Comparison of ENCODE assay signal across 8 mouse cellular contexts in the genomic region with DNA sequence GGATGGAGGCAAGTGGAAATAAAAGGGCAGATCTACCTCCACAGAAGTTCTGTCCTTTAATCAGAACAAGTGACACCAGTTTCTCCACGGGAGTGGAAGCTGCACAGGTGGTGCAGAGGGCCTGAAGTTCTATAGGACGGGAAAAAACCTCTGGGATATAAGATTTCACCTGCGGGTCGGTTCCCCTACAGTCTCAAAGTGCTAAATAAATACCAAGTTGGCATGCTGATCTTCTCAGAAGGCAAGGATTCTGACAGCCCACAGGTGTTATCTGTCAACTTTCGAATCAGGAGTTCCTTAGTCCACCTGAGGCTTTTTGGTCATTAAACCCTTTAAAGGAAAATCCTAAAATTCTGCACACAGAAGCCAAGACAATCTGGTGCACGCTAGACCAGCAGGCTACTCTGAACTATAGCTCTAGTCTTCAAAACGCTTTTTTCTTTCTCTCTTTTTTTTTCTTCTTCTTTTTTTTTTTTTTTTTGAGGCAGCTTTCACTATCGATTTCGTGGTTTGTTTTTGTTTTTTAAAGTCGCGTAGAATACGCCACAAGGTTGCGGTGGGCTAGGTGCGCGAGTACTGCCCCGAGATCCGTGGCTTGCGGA. TPM values are rescaled to one million over a fixed set of nuclear protein-coding genes. Genes with fewer than 3 reads are reported as not detected.
DNase-seq lines count a peak whose midpoint lies in the region; ATAC-seq and TF ChIP-seq lines count a peak whose summit lies in the region.

No protein-coding gene starts in this region.

- H3K36me3 ChIP-seq in liver, adult 2 months (ENCODE audit: control insufficient read depth, insufficient read depth, low read length): no peaks in the 10 kb centered on the region
- H3K36me3 ChIP-seq in heart, embryonic 10.5 days: no peaks in the 10 kb centered on the region
- no peaks in the 10 kb centered on the region for H3K36me3 ChIP-seq in limb, embryonic 10.5 days
- H3K36me3 ChIP-seq in neural tube, embryonic 14.5 days (ENCODE audit: control insufficient read depth, insufficient read depth, low read length): no peaks in the 10 kb centered on the region

- peaks cover 3% of the 10 kb centered on the region; the same call in 1 of the 2 replicates for H3K79me2 ChIP-seq in liver, adult 2 months (ENCODE audit: control insufficient read depth, insufficient read depth, low read length)

- DNase-seq in liver, adult 2 months (ENCODE audit: extremely low read depth, low read depth, low spot score): peak; percentile 43
- DNase-seq in liver: no peak
- peak; percentile 27 for DNase-seq in cerebellum, adult 8-10 months
- no peak for DNase-seq in heart, embryonic 10.5 days (ENCODE audit: low spot score)
- DNase-seq in limb, embryonic 10.5 days (ENCODE audit: low spot score): peak; percentile 30
- DNase-seq in right cerebral cortex, postnatal 36 days (ENCODE audit: low spot score in 2 of 2): no peak
- DNase-seq in right cerebral cortex, postnatal 10 days (ENCODE audit: low spot score in 2 of 2): no peak

- peak overlapping the region; percentile 79 for H3K9ac ChIP-seq in liver, adult 2 months (ENCODE audit: low read depth, low read length)
- peak overlapping the region; percentile 63 for H3K9ac ChIP-seq in neural tube, embryonic 14.5 days (replicated peaks; ENCODE audit: low read depth, low read length)

- no peak for TF ChIP-seq POLR2A in liver, adult 2 months (IDR thresholded peaks at IDR 0.05; ENCODE audit: extremely low read depth, insufficient read depth, low read length)

- peaks cover 3% of the 10 kb centered on the region; the same call in 1 of the 2 replicates for H3K4me1 ChIP-seq in liver, adult 2 months (ENCODE audit: control insufficient read depth, insufficient read depth, low read length)
- H3K4me1 ChIP-seq in heart, embryonic 10.5 days: peaks cover 29% of the 10 kb centered on the region
- peaks cover 21% of the 10 kb centered on the region for H3K4me1 ChIP-seq in limb, embryonic 10.5 days
- H3K4me1 ChIP-seq in neural tube, embryonic 14.5 days (ENCODE audit: control insufficient read depth, insufficient read depth, low read length): peaks cover 17% of the 10 kb centered on the region; the same call in 1 of the 2 replicates

- no peak for ATAC-seq in neural tube, embryonic 14.5 days (ENCODE audit: low read depth)

- no peak for TF ChIP-seq CTCF in liver, adult 2 months (IDR thresholded peaks at IDR 0.05; ENCODE audit: low read depth, low read length)

- H3K27me3 ChIP-seq in liver, adult 2 months (ENCODE audit: control insufficient read depth, insufficient read depth, low read length): no peaks in the 10 kb centered on the region
- no peaks in the 10 kb centered on the region for H3K27me3 ChIP-seq in heart, embryonic 10.5 days (ENCODE audit: insufficient read depth, poor library complexity, severe bottlenecking)
- no peaks in the 10 kb centered on the region for H3K27me3 ChIP-seq in limb, embryonic 10.5 days (ENCODE audit: low read depth, poor library complexity, severe bottlenecking)
- H3K27me3 ChIP-seq in neural tube, embryonic 14.5 days (ENCODE audit: control insufficient read depth, insufficient read depth, low read length): no peaks in the 10 kb centered on the region

- H3K9me3 ChIP-seq in heart, embryonic 10.5 days: no peaks in the 10 kb centered on the region
- H3K9me3 ChIP-seq in limb, embryonic 10.5 days (replicated peaks): no peaks in the 10 kb centered on the region
- H3K9me3 ChIP-seq in neural tube, embryonic 14.5 days (ENCODE audit: control insufficient read depth, low read length): no peaks in the 10 kb centered on the region

- H3K4me2 ChIP-seq in neural tube, embryonic 14.5 days (ENCODE audit: low read depth, low read length): peak overlapping the region; percentile 67

- H3K27ac ChIP-seq in liver, adult 2 months (replicated peaks; ENCODE audit: insufficient read depth, low read depth, low read length): peak overlapping the region; percentile 85
- H3K27ac ChIP-seq in heart, embryonic 10.5 days: peak overlapping the region; percentile 96
- peak overlapping the region; percentile 89 for H3K27ac ChIP-seq in limb, embryonic 10.5 days
- H3K27ac ChIP-seq in neural tube, embryonic 14.5 days (ENCODE audit: low read depth, low read length): peak overlapping the region; percentile 91

- peak overlapping the region; percentile 73 for H3K4me3 ChIP-seq in liver, adult 2 months (ENCODE audit: insufficient read depth, low read depth, low read length)
- H3K4me3 ChIP-seq in heart, embryonic 10.5 days: peak overlapping the region; percentile 81
- peak overlapping the region; percentile 70 for H3K4me3 ChIP-seq in limb, embryonic 10.5 days
- H3K4me3 ChIP-seq in neural tube, embryonic 14.5 days (ENCODE audit: low read depth, low read length): peak overlapping the region; percentile 81

- 1% methylated on average over 18 of the region's 18 CpGs for WGBS in liver, adult 2 months
- 3% methylated on average over 18 of the region's 18 CpGs for WGBS in heart, embryonic 10.5 days
- whole genome bisulfite sequencing in limb, embryonic 10.5 days: 3% methylated on average over 18 of the region's 18 CpGs
- WGBS in neural tube, embryonic 14.5 days: 3% methylated on average over 18 of the region's 18 CpGs

RNA-seq across cellular contexts. Expression of gene Rapgef6, which starts 0.6 kb away (rescaled TPM):
- total RNA-seq in liver, adult 2 months (2014; rRNA removed): 13.2 and 14.1 TPM in 2 replicates
- polyA plus RNA-seq in liver, adult 2 months (2012; rRNA removed): 7.1 and 8.7 TPM in 2 replicates
- polyA plus RNA-seq in heart, embryonic 10.5 days (2016; fragmentation: Nextera tagmentation; extraction: Ambion mirVana): 26.3 and 26.6 TPM in 2 replicates
- 28.5 and 34.3 TPM in 2 replicates for polyA plus RNA-seq in limb, embryonic 10.5 days (2016; fragmentation: Nextera tagmentation; extraction: Ambion mirVana)
- polyA plus RNA-seq in neural tube, embryonic 14.5 days (2014; fragmentation: Nextera tagmentation; extraction: Ambion mirVana): 34.2 and 40.6 TPM in 2 replicates

Comparison
In these comparisons a context has a peak if more than half of its experiments do, and no peak if none do; other contexts are left out.
1. DNase-seq: peak in liver, adult 2 months (single experiment), cerebellum, adult 8-10 months (single experiment) and limb, embryonic 10.5 days (single experiment); none in liver (single experiment), heart, embryonic 10.5 days (single experiment), right cerebral cortex, postnatal 36 days (0 of 2) and right cerebral cortex, postnatal 10 days (0 of 2).
2. Peak in every context shown above with its lines, with median percentiles within 50 percentile points of each other: H3K27ac ChIP-seq and H3K4me3 ChIP-seq.